Mouse (Mus musculus): ENCODE measurements around the gene Ctnnbl1.
A peak's percentile ranks its signal among the peaks of the same experiment; 100 is the strongest.

Gene Ctnnbl1

DNA sequence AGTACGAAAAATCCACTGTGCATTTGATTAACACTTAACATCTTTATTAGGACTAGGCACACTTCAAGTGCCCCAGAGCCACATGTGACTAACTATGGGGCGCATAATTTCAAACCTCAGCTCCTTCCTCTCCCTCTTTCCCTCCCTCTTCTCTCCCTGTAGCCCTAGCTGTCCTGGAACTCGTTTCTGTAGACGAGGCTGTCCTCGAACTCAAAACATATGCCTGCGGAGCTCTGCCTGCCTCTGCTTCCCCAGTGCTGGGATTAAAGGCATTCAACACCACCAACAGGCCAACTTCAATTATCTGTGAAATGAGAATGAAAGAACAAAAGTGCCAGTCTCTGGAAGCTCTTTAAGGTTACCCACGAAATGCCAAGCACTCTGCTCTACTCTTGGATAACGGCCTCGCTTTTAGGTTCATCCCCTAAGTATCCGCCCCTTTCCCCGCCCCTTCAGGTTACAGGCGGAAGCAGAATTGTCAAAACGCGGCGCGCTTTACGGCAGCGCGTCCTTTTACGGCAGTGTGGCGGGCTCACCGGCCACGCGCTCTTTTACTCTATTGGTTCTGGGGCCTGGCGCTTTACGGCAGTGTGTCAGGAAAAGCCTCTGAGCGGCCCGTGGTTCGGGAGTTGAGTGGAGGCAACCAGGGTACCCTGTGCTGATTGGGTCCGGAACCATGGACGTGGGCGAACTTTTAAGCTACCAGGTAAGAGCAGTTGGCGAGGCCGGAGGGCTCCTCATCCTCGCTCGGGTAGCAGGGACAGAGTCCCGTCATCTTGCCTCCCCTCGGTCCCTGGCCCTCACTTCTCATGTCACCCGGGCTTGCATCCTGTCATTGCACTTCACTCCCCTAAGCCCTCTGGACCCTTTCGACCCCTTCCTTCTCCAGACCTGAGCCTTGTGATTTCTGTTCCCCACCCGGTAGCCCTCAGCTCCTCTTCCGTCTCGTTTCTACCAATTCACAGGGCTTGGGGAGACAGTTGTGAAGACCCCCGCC lies at the start of gene Ctnnbl1:
Ctnnbl1 (plus strand) TSS at position 548 of the 997 bp plus-strand sequence.
- DNase-seq, result peak; percentile 100

- no peak for DNase-seq
Observed at GRCm38 (mm10) chr2:157687506-157687905, 49.7 kb upstream of the Ctnnbl1 start.

DNA sequence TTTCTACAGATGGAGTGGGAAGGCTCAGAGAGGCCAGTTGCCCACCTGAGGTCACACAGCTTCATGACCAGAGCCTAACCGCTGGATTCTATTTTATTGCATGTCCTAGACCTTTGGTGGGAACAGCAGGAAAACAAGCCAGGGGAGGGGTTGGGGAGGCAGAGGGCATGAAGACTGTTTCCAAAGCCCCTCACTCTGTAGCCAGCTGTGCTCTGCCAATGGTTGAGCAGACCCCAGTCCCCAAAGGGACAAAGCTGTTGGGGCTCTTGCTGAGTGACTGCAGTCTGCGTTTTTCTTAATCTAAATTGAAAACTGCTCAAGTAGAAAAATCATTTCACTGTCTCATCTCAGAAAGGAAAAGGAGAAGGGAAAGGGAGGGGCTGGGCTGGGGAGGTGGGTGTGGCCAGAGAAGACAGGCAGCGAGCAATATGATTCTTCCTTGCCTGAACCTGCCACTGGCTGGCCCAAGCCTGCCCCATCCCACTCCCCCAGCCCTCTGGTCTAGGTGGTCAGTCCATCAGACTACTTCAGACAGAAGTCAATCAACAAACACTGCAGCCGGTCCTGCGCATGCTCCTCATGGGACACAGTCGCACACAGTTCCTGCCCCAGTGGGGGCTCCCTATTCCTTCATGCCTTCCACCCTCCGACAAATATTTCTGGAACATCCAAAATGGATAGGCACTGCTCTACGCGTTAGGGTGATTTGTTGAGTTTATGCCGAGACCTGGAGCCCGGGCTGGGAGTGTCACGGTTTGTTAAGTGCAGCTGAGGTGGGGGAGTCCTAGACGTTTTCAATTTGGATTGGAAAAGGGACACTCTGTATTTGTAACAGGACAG lies 45.7 kb upstream of the Ctnnbl1 start:
- DNase-seq, result no peak

DNA sequence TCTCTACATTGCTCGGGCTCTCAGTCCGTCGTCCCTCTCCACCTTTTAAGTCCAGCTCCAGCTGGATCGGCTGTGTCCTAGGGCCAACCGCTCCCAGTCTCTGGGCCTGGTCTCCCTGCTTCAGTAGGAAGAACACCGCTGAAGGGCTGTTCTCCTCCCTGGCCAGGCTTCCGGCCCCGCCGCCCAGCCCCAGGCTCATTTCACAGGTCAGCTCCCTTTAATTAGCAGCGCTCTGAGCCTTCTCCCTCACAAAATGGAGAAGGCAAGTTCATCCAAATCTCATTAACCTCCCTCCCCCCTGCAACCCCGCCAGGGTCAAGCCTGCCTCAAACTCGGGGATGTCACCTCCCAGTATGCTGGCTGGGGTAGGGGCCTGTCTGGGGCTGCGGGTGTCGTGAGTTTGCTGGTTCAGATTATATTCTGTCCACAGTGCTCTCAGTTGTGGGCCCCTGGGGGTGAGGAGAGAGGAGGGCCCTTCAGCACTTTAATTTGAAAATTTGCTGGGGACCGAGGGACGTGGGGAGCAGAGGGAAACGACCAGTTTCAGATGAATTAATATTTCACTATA lies 44.8 kb upstream of the Ctnnbl1 start:
- no peak for DNase-seq

- no peak for DNase-seq
Observed at GRCm38 (mm10) chr2:157693576-157693975, 43.6 kb upstream of the Ctnnbl1 start.

DNA sequence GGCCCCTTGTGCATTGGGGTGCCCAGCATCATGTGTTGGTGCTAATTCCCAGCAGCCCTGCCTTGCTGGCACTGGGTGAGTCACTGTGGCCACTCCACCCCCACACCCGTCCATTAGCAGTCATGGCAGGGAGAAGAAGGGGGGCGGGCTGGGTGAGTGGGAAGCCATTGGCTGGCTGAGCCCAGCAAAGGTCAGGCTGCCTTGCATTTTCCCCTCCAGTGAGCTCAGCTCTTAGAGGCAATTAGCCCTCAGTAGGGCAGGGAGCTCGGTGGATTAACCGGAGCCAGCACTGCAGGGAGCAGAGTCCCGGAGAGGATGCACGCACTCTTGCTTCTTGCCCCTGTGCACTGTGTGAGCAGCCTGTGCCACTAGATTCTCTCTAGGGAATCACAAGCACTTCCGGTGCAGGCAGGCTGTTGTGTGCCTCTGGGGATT lies 40.9 kb upstream of the Ctnnbl1 start:
- DNase-seq, result peak in 1 of 2 experiments; percentile 18

- no peak for DNase-seq
Observed at GRCm38 (mm10) chr2:157703155-157703554, 34.0 kb upstream of the Ctnnbl1 start.

GRCm38 (mm10) chr2:157704991-157705776 lies 32.0 kb upstream of the Ctnnbl1 start:
- DNase-seq, result peak in 1 of 2 experiments; percentile 23

DNA sequence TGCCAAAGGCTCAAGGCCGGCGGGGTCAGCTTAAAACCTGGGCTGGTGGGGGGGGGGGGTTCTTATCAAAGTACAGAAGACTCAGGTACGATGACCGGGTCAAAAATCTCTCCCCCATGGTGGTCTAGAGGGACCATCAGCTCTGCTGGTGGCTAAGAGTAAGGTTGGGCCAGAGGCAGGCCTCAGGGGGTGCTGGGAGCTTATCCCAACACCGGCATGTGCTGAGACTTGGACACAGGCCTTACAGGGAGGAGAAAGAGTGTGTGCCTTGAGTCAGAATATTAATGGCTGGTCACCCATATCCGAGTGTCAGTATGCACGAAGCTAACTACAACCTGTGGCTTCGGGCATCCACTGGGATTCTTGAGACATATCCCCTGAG lies 31.4 kb upstream of the Ctnnbl1 start:
- DNase-seq, result no peak

GRCm38 (mm10) chr2:157707191-157707923 lies 29.8 kb upstream of the Ctnnbl1 start:
- DNase-seq, result peak; percentile 23 to 57

- no peak for DNase-seq
Observed at GRCm38 (mm10) chr2:157712677-157713076, 24.5 kb upstream of the Ctnnbl1 start.

- DNase-seq, result no peak
Observed at GRCm38 (mm10) chr2:157715586-157716191, 21.5 kb upstream of the Ctnnbl1 start.

GRCm38 (mm10) chr2:157718441-157718840 lies 18.8 kb upstream of the Ctnnbl1 start:
- DNase-seq, result no peak

- no peak for DNase-seq
Observed at GRCm38 (mm10) chr2:157723883-157724573, 13.2 kb upstream of the Ctnnbl1 start.

DNA sequence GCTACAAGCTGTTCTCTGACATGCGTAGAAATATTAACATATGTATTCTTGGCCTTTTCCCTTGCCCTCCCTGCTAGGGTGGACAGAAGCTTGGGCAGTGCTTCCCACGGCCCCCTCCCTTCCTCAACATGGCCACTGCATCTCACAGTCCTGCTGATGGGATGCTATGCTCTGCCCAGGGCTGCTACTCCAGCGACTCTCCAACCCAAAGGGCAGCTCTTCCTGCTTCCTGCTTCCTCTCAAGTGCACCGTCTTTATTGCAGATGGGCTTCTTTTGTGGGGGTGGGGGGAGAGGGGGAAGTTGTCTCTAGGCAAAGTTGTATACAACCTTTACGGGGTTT lies 12.7 kb upstream of the Ctnnbl1 start:
- DNase-seq, result no peak

GRCm38 (mm10) chr2:157744619-157745018 lies 7.4 kb downstream of the Ctnnbl1 start:
- DNase-seq, result no peak

DNA sequence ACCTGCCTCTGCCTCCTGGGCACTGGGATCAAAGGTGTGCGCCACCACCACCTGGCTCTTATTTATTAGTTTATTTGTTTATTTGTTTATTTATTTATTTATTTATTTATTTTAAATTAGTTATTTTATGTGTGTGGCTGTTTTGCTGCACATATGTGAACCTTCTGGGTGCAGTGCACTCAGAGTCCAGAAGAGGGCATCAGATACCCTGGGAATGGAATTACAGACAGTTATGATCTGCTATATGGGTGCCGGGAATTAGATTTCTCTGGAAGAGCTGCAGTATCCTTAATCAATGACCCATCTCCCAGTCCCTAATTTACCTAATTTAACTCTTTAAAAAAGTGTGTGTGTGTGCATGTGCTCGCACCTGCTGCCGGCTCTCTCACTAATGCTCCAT lies 8.5 kb downstream of the Ctnnbl1 start:
- DNase-seq, result no peak

DNA sequence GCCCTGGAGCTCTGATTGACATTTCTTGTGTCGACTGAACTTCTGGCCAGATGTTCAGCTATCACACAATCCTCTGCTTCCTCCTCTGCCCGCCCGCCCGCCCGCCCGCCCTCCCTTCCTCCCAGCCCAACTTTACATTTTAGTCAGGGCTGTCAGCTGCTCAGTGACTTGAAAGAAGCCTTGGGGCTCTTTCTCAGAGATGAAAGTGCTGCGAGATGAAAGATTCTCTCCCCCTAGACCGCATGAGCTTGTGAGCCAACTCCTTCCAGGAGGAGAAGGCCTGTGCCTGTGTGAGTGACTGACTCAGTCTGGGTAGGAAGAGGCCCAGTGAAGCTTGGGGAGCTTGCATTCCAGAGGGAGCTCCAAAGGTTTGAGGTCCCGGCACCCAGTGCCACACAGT lies 9.4 kb downstream of the Ctnnbl1 start:
- no peak for DNase-seq

DNA sequence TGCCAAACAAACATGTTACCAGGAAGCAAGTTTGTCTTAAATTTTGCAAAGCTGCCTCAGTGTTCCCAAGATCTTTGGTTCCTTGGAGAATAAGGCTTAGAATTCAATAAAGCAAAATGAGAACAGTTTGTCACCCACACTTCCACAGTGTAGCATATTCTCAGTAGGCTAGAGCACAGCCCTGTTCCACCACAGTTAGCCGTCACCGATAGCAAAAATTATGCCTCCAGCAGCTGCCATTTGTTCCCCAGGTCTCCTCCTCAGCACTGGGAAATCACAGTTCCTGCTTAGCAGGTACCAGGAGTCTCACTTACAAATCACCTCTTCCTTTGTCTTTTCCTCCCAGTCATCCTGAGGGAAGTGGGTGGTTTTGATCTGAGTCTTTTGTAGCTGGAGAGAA lies 10.8 kb downstream of the Ctnnbl1 start:
- no peak for DNase-seq

DNA sequence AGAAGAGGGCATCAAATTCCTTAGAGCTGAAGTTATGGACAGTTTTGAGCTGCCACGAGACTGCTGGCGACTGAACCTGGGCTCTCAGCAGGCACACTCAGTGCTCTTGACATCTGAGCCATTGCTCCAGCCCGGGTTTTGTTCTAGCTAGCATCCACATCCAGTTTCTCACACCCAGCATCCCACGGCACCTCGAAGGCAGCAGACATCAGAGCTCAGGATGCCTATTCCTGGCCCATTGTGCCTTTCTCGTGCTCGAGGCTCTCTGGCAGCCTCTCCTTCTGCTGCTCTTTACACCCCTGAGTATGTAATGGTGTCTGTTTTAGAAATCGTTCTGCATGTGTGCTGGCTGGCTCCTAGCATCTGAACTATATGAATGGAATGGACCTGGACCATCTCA lies 13.3 kb downstream of the Ctnnbl1 start:
- no peak for DNase-seq
